ENCODE assay signal across 24 mouse cellular contexts in genomic region chr3:107387314-107388087, GRCm38 (mm10). TPM values are rescaled to one million over a fixed set of nuclear protein-coding genes. Genes with fewer than 3 reads are reported as not detected.
DNase-seq lines count a peak whose midpoint lies in the region; ATAC-seq and TF ChIP-seq lines count a peak whose summit lies in the region.
"Had no signal": no experiment of that assay in that cellular context is flagged by ENCODE, and none has a peak within 500 bp of the region (broad histone marks: within the 10 kb centered on the region; RNA-seq: fewer than 3 reads in every experiment).

No protein-coding gene starts in this region.

- ATAC-seq in kidney, embryonic 15.5 days (replicated peaks; ENCODE audit: low FRiP score): no peak
- no peak for ATAC-seq in kidney, embryonic 14.5 days (ENCODE audit: low FRiP score, low TSS enrichment)
- ATAC-seq: forebrain, embryonic 14.5 days; forebrain, embryonic 16.5 days had no signal

- peaks cover 0 to 34% of the 10 kb centered on the region in 2 experiments; a peak in 2 of 4 replicates for H3K36me3 ChIP-seq in MEL (ENCODE audit: control insufficient read depth in 1 of 2, insufficient read depth in 2 of 2, low read length in 2 of 2)
- no peaks in the 10 kb centered on the region for H3K36me3 ChIP-seq in kidney, embryonic 15.5 days
- H3K36me3 ChIP-seq in kidney, embryonic 14.5 days (ENCODE audit: control insufficient read depth, insufficient read depth, low read length): no peaks in the 10 kb centered on the region
- H3K36me3 ChIP-seq: embryonic facial prominence, embryonic 13.5 days; embryonic facial prominence, embryonic 15.5 days; forebrain, embryonic 10.5 days; forebrain, embryonic 12.5 days had no signal

- no peak overlapping the region for H3K4me3 ChIP-seq in MEL (ENCODE audit: control insufficient read depth in 1 of 2, insufficient read depth in 1 of 2, low read depth in 2 of 2, low read length in 2 of 2)
- H3K4me3 ChIP-seq in kidney, embryonic 15.5 days (replicated peaks): no peak overlapping the region
- H3K4me3 ChIP-seq in kidney, embryonic 14.5 days (ENCODE audit: low read length): no peak overlapping the region
- H3K4me3 ChIP-seq: embryonic facial prominence, embryonic 13.5 days; embryonic facial prominence, embryonic 15.5 days; erythroblast, embryonic 14.5 days; forebrain, embryonic 10.5 days; forebrain, embryonic 12.5 days had no signal

- intact Hi-C loops in left cerebral cortex, postnatal 14 days (cut with DNase I): no loop called here

- no peaks in the 10 kb centered on the region for H3K9me3 ChIP-seq in MEL (replicated peaks; ENCODE audit: insufficient read depth, low read length)
- H3K9me3 ChIP-seq in kidney, embryonic 15.5 days (replicated peaks): no peaks in the 10 kb centered on the region
- H3K9me3 ChIP-seq in kidney, embryonic 14.5 days (ENCODE audit: control insufficient read depth, low read length): no peaks in the 10 kb centered on the region
- H3K9me3 ChIP-seq: embryonic facial prominence, embryonic 13.5 days; embryonic facial prominence, embryonic 15.5 days; forebrain, embryonic 10.5 days; forebrain, embryonic 12.5 days had no signal

- no peak for TF ChIP-seq CTCF in MEL (IDR thresholded peaks at IDR 0.05 in 2 of 3, conservative IDR thresholded peaks at IDR 0.05 in 1 of 3; ENCODE audit: control insufficient read depth in 1 of 3, insufficient read depth in 1 of 3, low read depth in 2 of 3, low read length in 3 of 3, poor library complexity in 1 of 3, severe bottlenecking in 1 of 3)

- DNase-seq in left cerebral cortex, postnatal 14 days (ENCODE audit: low spot score in 2 of 2): peak; percentile 25 to 28
- no peak for DNase-seq in left cerebral cortex, adult 9 months (ENCODE audit: low spot score in 2 of 2)
- peak; percentile 24 for DNase-seq in MEL (ENCODE audit: low read depth, low spot score)
- peak; percentile 26 for DNase-seq in MEL-GATA-1-ER (ENCODE audit: extremely low read depth, low read depth)
- DNase-seq in telencephalon, adult 2 months (ENCODE audit: low read depth, low spot score): peak; percentile 50
- DNase-seq: adrenal gland, adult 2 months; adrenal gland, postnatal 10 days; adrenal gland, postnatal 36 days; cerebellum, adult 11 months; cerebellum, adult 18-20 months; cerebellum, adult 8-10 months; cerebellum, adult 9-11 months; cerebellum, postnatal 14 days; cerebellum, postnatal 36 days; embryo, embryonic 11 days had no signal

- no peak overlapping the region for H3K4me2 ChIP-seq in kidney, embryonic 15.5 days
- no peak overlapping the region for H3K4me2 ChIP-seq in kidney, embryonic 14.5 days (replicated peaks; ENCODE audit: low read depth, low read length)
- H3K4me2 ChIP-seq: embryonic facial prominence, embryonic 13.5 days; embryonic facial prominence, embryonic 15.5 days; forebrain, embryonic 12.5 days had no signal

- no peak overlapping the region for H3K9ac ChIP-seq in MEL (ENCODE audit: control insufficient read depth, low read depth, low read length, poor library complexity, severe bottlenecking)
- no peak overlapping the region for H3K9ac ChIP-seq in kidney, embryonic 15.5 days
- H3K9ac ChIP-seq in kidney, embryonic 14.5 days (ENCODE audit: low read depth, low read length): no peak overlapping the region
- H3K9ac ChIP-seq: embryonic facial prominence, embryonic 13.5 days; embryonic facial prominence, embryonic 15.5 days; forebrain, embryonic 12.5 days had no signal

- no peak for TF ChIP-seq POLR2A in MEL (IDR thresholded peaks at IDR 0.05; ENCODE audit: control insufficient read depth in 1 of 2, insufficient read depth in 1 of 2, low read depth in 1 of 2, low read length in 2 of 2, poor library complexity in 1 of 2)

- no peaks in the 10 kb centered on the region for H3K79me2 ChIP-seq in MEL (ENCODE audit: control insufficient read depth, insufficient read depth, low read length, poor library complexity)

- TF ChIP-seq RAD21 in MEL (IDR thresholded peaks at IDR 0.05; ENCODE audit: low read depth, low read length): no peak

- H3K27me3 ChIP-seq in MEL (ENCODE audit: control insufficient read depth in 1 of 2, insufficient read depth in 2 of 2, low read length in 2 of 2): peaks cover 3 to 7% of the 10 kb centered on the region in 2 experiments; a peak in 3 of 4 replicates
- peaks cover 13% of the 10 kb centered on the region for H3K27me3 ChIP-seq in kidney, embryonic 15.5 days
- H3K27me3 ChIP-seq in kidney, embryonic 14.5 days (ENCODE audit: control insufficient read depth, insufficient read depth, low read length): 0 out of 2 replicates have a peak, but pooled peaks cover 2% of the 10 kb centered on the region
- H3K27me3 ChIP-seq: embryonic facial prominence, embryonic 13.5 days; embryonic facial prominence, embryonic 15.5 days had no signal

- peak; percentile 53 to 59 for TF ChIP-seq EP300 in MEL (IDR thresholded peaks at IDR 0.05; ENCODE audit: low read depth in 1 of 2, low read length in 2 of 2)

- peaks cover 9 to 36% of the 10 kb centered on the region in 2 experiments for H3K4me1 ChIP-seq in MEL (ENCODE audit: control insufficient read depth in 1 of 2, insufficient read depth in 2 of 2, low read length in 2 of 2)
- no peaks in the 10 kb centered on the region for H3K4me1 ChIP-seq in kidney, embryonic 15.5 days
- H3K4me1 ChIP-seq in kidney, embryonic 14.5 days (ENCODE audit: control insufficient read depth, insufficient read depth, low read length): no peaks in the 10 kb centered on the region
- H3K4me1 ChIP-seq: embryonic facial prominence, embryonic 13.5 days; embryonic facial prominence, embryonic 15.5 days; forebrain, embryonic 10.5 days; forebrain, embryonic 12.5 days had no signal

- H3K27ac ChIP-seq in MEL (ENCODE audit: control insufficient read depth, low read depth, low read length): no peak overlapping the region
- no peak overlapping the region for H3K27ac ChIP-seq in kidney, embryonic 15.5 days
- no peak overlapping the region for H3K27ac ChIP-seq in kidney, embryonic 14.5 days (ENCODE audit: low read depth, low read length)
- H3K27ac ChIP-seq: embryonic facial prominence, embryonic 13.5 days; embryonic facial prominence, embryonic 15.5 days; forebrain, embryonic 10.5 days; forebrain, embryonic 12.5 days had no signal

- WGBS in kidney, embryonic 15.5 days: 87% methylated on average over 9 of the region's 9 CpGs
- 90% methylated on average over 9 of the region's 9 CpGs for WGBS in kidney, embryonic 14.5 days

TF ChIP-seq in MEL, 35 proteins besides CTCF, POLR2A, EP300 and RAD21:
- TF ChIP-seq BHLHE40 (IDR thresholded peaks at IDR 0.05; ENCODE audit: borderline replicate concordance, low read depth, low read length) (no peak), GATA1 (IDR thresholded peaks at IDR 0.05; ENCODE audit: low read depth, low read length) (peak; percentile 71), RCOR1 (IDR thresholded peaks at IDR 0.05; ENCODE audit: low read depth, low read length) (0 out of 2 replicates have a peak, but pooled peaks have one; percentile 31), TCF12 (IDR thresholded peaks at IDR 0.05; ENCODE audit: low read depth, low read length) (peak; percentile 64; the same call in 1 of the 2 replicates), TBP (IDR thresholded peaks at IDR 0.05; ENCODE audit: low read depth, low read length) (no peak), ELF1 (IDR thresholded peaks at IDR 0.05; ENCODE audit: low read depth, low read length) (no peak), ZMIZ1 (IDR thresholded peaks at IDR 0.05; ENCODE audit: low read depth, low read length) (no peak)
TF ChIP-seq in MEL: peak in this region for 3.

RNA-seq across cellular contexts. Expression of gene Rbm15, which starts 54.0 kb away (rescaled TPM):
- 10 to 100 TPM; 24.5 to 24.6 TPM for total RNA-seq in left cerebral cortex, postnatal 14 days (2021)
- total RNA-seq in MEL (2012; rRNA removed): 29.4 and 33.1 TPM in 2 replicates
- 10 to 100 TPM in 1 of 2 experiments, not detected in 1; 18.1 TPM for polyA plus RNA-seq in MEL (2012; ENCODE audit: insufficient read depth in 1 of 2, insufficient read length in 2 of 2, low read depth in 1 of 2, low replicate concordance in 2 of 2, missing spikeins in 1 of 2)
- polyA plus RNA-seq in kidney, embryonic 15.5 days (2015; fragmentation: Nextera tagmentation; extraction: Ambion mirVana): 15.6 and 17.2 TPM in 2 replicates
- 20.9 and 21.0 TPM in 2 replicates for polyA plus RNA-seq in kidney, embryonic 14.5 days (2014; fragmentation: Nextera tagmentation; extraction: Ambion mirVana)

Comparison
In these comparisons a context has a peak if more than half of its experiments do, and no peak if none do; other contexts are left out.
1. DNase-seq: peak in left cerebral cortex, postnatal 14 days (2 of 2), MEL (single experiment), MEL-GATA-1-ER (single experiment) and telencephalon, adult 2 months (single experiment); none in left cerebral cortex, adult 9 months (0 of 2).